Mouse (Mus musculus) forebrain, embryonic 16.5 days (tissue): ENCODE data around the gene Grin2c. TPM values are rescaled to one million over a fixed set of nuclear protein-coding genes. Genes with fewer than 3 reads are reported as not detected.
A peak's percentile ranks its signal among the peaks of the same experiment; 100 is the strongest.

Experiments
- ATAC-seq: fragments of 200-750 bp; cut with Nextera tagmentation; 2 replicates; pipeline ENCODE4 v1.8.0; 2017; ENCODE audit warnings: mild to moderate bottlenecking, moderate library complexity
- H3K27ac ChIP-seq: fragments of 300-500 bp; sonication (generic); 2 replicates; pipeline ENCODE4 v1.5.1; 2014; ENCODE audit warnings: low read length, control low read depth
- H3K27me3 ChIP-seq: fragments of 300-500 bp; sonication (generic); replicated peaks from 2 replicates; pipeline ENCODE4 v1.6.1; 2014; ENCODE audit warnings: low read length; ENCODE audit not compliant: control insufficient read depth, insufficient read depth
- H3K36me3 ChIP-seq: fragments of 300-500 bp; sonication (generic); 2 replicates; pipeline ENCODE4 v1.6.1; 2014; ENCODE audit not compliant: control insufficient read depth, insufficient read depth
- H3K4me1 ChIP-seq: fragments of 300-500 bp; sonication (generic); replicated peaks from 2 replicates; pipeline ENCODE4 v1.6.1; 2014; ENCODE audit warnings: low read length; ENCODE audit not compliant: control insufficient read depth, insufficient read depth
- H3K4me2 ChIP-seq: fragments of 300-500 bp; sonication (generic); 2 replicates; pipeline ENCODE4 v1.6.1; 2014; ENCODE audit warnings: mild to moderate bottlenecking, low read length, control low read depth
- H3K4me3 ChIP-seq: fragments of 300-500 bp; sonication (generic); replicated peaks from 2 replicates; pipeline ENCODE4 v1.5.1; 2014; ENCODE audit warnings: mild to moderate bottlenecking, low read length, control low read depth
- H3K9ac ChIP-seq: fragments of 300-500 bp; sonication (generic); replicated peaks from 2 replicates; pipeline ENCODE4 v1.6.1; 2014; ENCODE audit warnings: low read depth, low read length, control low read depth
- H3K9me3 ChIP-seq: fragments of 300-500 bp; sonication (generic); 2 replicates; pipeline ENCODE4 v1.6.1; 2016; ENCODE audit warnings: low read length; ENCODE audit not compliant: control insufficient read depth
- WGBS: fragments of 180-500 bp; shearing (Covaris S2); extraction: QIAGEN DNeasy Blood & Tissue Kit; methylation state at CpG from one replicate; pipeline ENCODE4 v1.1.7; 2014; 5-methylcytosine and 5-hydroxymethylcytosine counted together
- polyA plus RNA-seq: library from polyadenylated mRNA; unstranded; fragments of >200 nt; fragmentation: Nextera tagmentation; extraction: Ambion mirVana; gene quantifications from 2 replicates; pipeline ENCODE4 v1.2.1, GENCODE M21; 2015

Grin2c gene
- polyA plus RNA-seq, 1 experiment from 2014 or later, result 0.37 TPM

GRCm38 (mm10) chr11:115286201-115286993, 19.4 kb upstream of the Grin2c start:
- Histone ChIP-seq H3K4me3 (no peak overlapping the region), H3K4me2 (peak overlapping the region; percentile 10; the same call in 1 of the 2 replicates), H3K36me3 (no peaks in the 10 kb centered on the region), H3K9me3 (no peaks in the 10 kb centered on the region), H3K27me3 (no peaks in the 10 kb centered on the region), H3K9ac (no peak overlapping the region), H3K27ac (peak overlapping the region; percentile 39), H3K4me1 (peaks cover 15% of the 10 kb centered on the region)
- peak; percentile 49; the same call in 1 of the 2 replicates for ATAC-seq
- WGBS, result 64% methylated on average over 19 of the region's 19 CpGs

GRCm38 (mm10) chr11:115285282-115285681, 18.2 kb upstream of the Grin2c start:
- Histone ChIP-seq H3K9ac (no peak overlapping the region), H3K27ac (no peak overlapping the region), H3K9me3 (no peaks in the 10 kb centered on the region), H3K4me3 (no peak overlapping the region), H3K36me3 (no peaks in the 10 kb centered on the region), H3K27me3 (no peaks in the 10 kb centered on the region), H3K4me1 (peaks cover 15% of the 10 kb centered on the region), H3K4me2 (no peak overlapping the region)
- no peak for ATAC-seq
- WGBS, result 75% methylated on average over 4 of the region's 4 CpGs

- no peak for ATAC-seq
- 86% methylated on average over 12 of the region's 12 CpGs for WGBS
- H3K36me3 ChIP-seq, result no peaks in the 10 kb centered on the region
- H3K27ac ChIP-seq, result no peak overlapping the region
- H3K9me3 ChIP-seq, result no peaks in the 10 kb centered on the region
- H3K9ac ChIP-seq, result no peak overlapping the region
- H3K27me3 ChIP-seq, result no peaks in the 10 kb centered on the region
- H3K4me3 ChIP-seq, result no peak overlapping the region
- peaks cover 15% of the 10 kb centered on the region for H3K4me1 ChIP-seq
- H3K4me2 ChIP-seq, result no peak overlapping the region
These were observed 17.0 kb upstream of the Grin2c start for GRCm38 (mm10) chr11:115283891-115284620.

GRCm38 (mm10) chr11:115283486-115283765, 16.4 kb upstream of the Grin2c start:
- Histone ChIP-seq H3K4me1 (peaks cover 15% of the 10 kb centered on the region), H3K9ac (no peak overlapping the region), H3K36me3 (no peaks in the 10 kb centered on the region), H3K4me3 (no peak overlapping the region), H3K27ac (no peak overlapping the region), H3K9me3 (no peaks in the 10 kb centered on the region), H3K4me2 (no peak overlapping the region), H3K27me3 (no peaks in the 10 kb centered on the region)
- WGBS, result 71% methylated on average over 9 of the region's 9 CpGs
- no peak for ATAC-seq

- Histone ChIP-seq H3K4me2 (no peak overlapping the region), H3K4me3 (no peak overlapping the region), H3K4me1 (peaks cover 18% of the 10 kb centered on the region), H3K27me3 (no peaks in the 10 kb centered on the region), H3K36me3 (no peaks in the 10 kb centered on the region), H3K27ac (no peak overlapping the region), H3K9ac (no peak overlapping the region), H3K9me3 (no peaks in the 10 kb centered on the region)
- WGBS, result 86% methylated on average over 8 of the region's 8 CpGs
- no peak for ATAC-seq
These were observed 15.9 kb upstream of the Grin2c start for GRCm38 (mm10) chr11:115282723-115283485.

- no peak overlapping the region for H3K9ac ChIP-seq
- no peak for ATAC-seq
- no peak overlapping the region for H3K27ac ChIP-seq
These were observed 15.3 kb upstream of the Grin2c start for GRCm38 (mm10) chr11:115282295-115282694.

GRCm38 (mm10) chr11:115279726-115280125, 12.7 kb upstream of the Grin2c start:
- no peaks in the 10 kb centered on the region for H3K27me3 ChIP-seq
- H3K27ac ChIP-seq, result no peak overlapping the region
- no peak overlapping the region for H3K9ac ChIP-seq
- H3K36me3 ChIP-seq, result no peaks in the 10 kb centered on the region
- WGBS, result 55% methylated on average over 1 of the region's 1 CpGs
- ATAC-seq, result no peak
- H3K4me1 ChIP-seq, result peaks cover 20% of the 10 kb centered on the region
- no peak overlapping the region for H3K4me3 ChIP-seq
- H3K4me2 ChIP-seq, result no peak overlapping the region
- H3K9me3 ChIP-seq, result no peaks in the 10 kb centered on the region

More at GRCm38 (mm10) chr11:115282295-115282694, 15.3 kb upstream of the Grin2c start:
- H3K27me3 ChIP-seq, result no peaks in the 10 kb centered on the region
- H3K4me1 ChIP-seq, result peaks cover 22% of the 10 kb centered on the region
- no peaks in the 10 kb centered on the region for H3K9me3 ChIP-seq
- 78% methylated on average over 8 of the region's 8 CpGs for WGBS
- H3K4me3 ChIP-seq, result no peak overlapping the region
- no peak overlapping the region for H3K4me2 ChIP-seq
- no peaks in the 10 kb centered on the region for H3K36me3 ChIP-seq

GRCm38 (mm10) chr11:115278176-115278575, 11.1 kb upstream of the Grin2c start:
- Histone ChIP-seq H3K9me3 (no peaks in the 10 kb centered on the region), H3K9ac (no peak overlapping the region), H3K4me3 (no peak overlapping the region), H3K4me2 (no peak overlapping the region), H3K27ac (no peak overlapping the region), H3K27me3 (no peaks in the 10 kb centered on the region), H3K36me3 (no peaks in the 10 kb centered on the region), H3K4me1 (peaks cover 20% of the 10 kb centered on the region)
- no peak for ATAC-seq
- 79% methylated on average over 6 of the region's 6 CpGs for WGBS

- H3K4me1 ChIP-seq, result peaks cover 20% of the 10 kb centered on the region
- H3K4me2 ChIP-seq, result peak overlapping the region; percentile 59
- ATAC-seq, result no peak
- no peaks in the 10 kb centered on the region for H3K27me3 ChIP-seq
- H3K27ac ChIP-seq, result peak overlapping the region; percentile 71
- H3K9me3 ChIP-seq, result no peaks in the 10 kb centered on the region
- peak overlapping the region; percentile 53 for H3K9ac ChIP-seq
- 20% methylated on average over 7 of the region's 7 CpGs for WGBS
- H3K4me3 ChIP-seq, result peak overlapping the region; percentile 65
- H3K36me3 ChIP-seq, result no peaks in the 10 kb centered on the region
These were observed 10.5 kb upstream of the Grin2c start for GRCm38 (mm10) chr11:115277604-115277975.
